Mouse (Mus musculus) kidney, embryonic 14.5 days (tissue): ENCODE measurements around the gene Art3. TPM values are rescaled to one million over a fixed set of nuclear protein-coding genes. Genes with fewer than 3 reads are reported as not detected.

Experiments
- ATAC-seq: fragments of 200-750 bp; cut with Nextera tagmentation; 2 replicates; pipeline ENCODE4 v1.8.0; 2017; ENCODE audit warnings: moderate number of reproducible peaks, mild to moderate bottlenecking, moderate TSS enrichment, moderate library complexity; ENCODE audit not compliant: low FRiP score, low TSS enrichment
- H3K27ac ChIP-seq: fragments of 300-500 bp; sonication (generic); 2 replicates; pipeline ENCODE4 v1.5.1; 2014; ENCODE audit warnings: low read depth, mild to moderate bottlenecking, low read length, moderate library complexity, mixed read lengths
- H3K27me3 ChIP-seq: fragments of 300-500 bp; sonication (generic); 2 replicates; pipeline ENCODE4 v1.6.1; 2014; ENCODE audit warnings: mild to moderate bottlenecking, low read length; ENCODE audit not compliant: control insufficient read depth, insufficient read depth
- H3K36me3 ChIP-seq: fragments of 300-500 bp; sonication (generic); 2 replicates; pipeline ENCODE4 v1.6.1; 2014; ENCODE audit warnings: low read length, mixed read lengths; ENCODE audit not compliant: control insufficient read depth, insufficient read depth
- H3K4me1 ChIP-seq: fragments of 300-500 bp; sonication (generic); 2 replicates; pipeline ENCODE4 v1.6.1; 2014; ENCODE audit warnings: low read length, mixed read lengths; ENCODE audit not compliant: control insufficient read depth, insufficient read depth
- H3K4me2 ChIP-seq: fragments of 300-500 bp; sonication (generic); replicated peaks from 2 replicates; pipeline ENCODE4 v1.6.1; 2014; ENCODE audit warnings: low read depth, mild to moderate bottlenecking, low read length
- H3K4me3 ChIP-seq: fragments of 300-500 bp; sonication (generic); 2 replicates; pipeline ENCODE4 v1.5.1; 2014; ENCODE audit warnings: mild to moderate bottlenecking, low read length
- H3K9ac ChIP-seq: fragments of 300-500 bp; sonication (generic); 2 replicates; pipeline ENCODE4 v1.6.1; 2014; ENCODE audit warnings: low read depth, mild to moderate bottlenecking, low read length, moderate library complexity
- H3K9me3 ChIP-seq: fragments of 300-500 bp; sonication (generic); 2 replicates; pipeline ENCODE4 v1.6.1; 2016; ENCODE audit warnings: low read length; ENCODE audit not compliant: control insufficient read depth
- WGBS: fragments of 180-500 bp; shearing (Covaris S2); extraction: QIAGEN DNeasy Blood & Tissue Kit; methylation state at CpG from one replicate; pipeline ENCODE4 v1.1.7; 2014; 5-methylcytosine and 5-hydroxymethylcytosine counted together
- polyA plus RNA-seq: library from polyadenylated mRNA; unstranded; fragments of >200 nt; fragmentation: Nextera tagmentation; extraction: Ambion mirVana; gene quantifications from 2 replicates; pipeline ENCODE4 v1.2.1, GENCODE M21; 2014

The Art3 gene
- polyA plus RNA-seq, 1 experiment from 2014 or later, result 1.7 TPM

DNA sequence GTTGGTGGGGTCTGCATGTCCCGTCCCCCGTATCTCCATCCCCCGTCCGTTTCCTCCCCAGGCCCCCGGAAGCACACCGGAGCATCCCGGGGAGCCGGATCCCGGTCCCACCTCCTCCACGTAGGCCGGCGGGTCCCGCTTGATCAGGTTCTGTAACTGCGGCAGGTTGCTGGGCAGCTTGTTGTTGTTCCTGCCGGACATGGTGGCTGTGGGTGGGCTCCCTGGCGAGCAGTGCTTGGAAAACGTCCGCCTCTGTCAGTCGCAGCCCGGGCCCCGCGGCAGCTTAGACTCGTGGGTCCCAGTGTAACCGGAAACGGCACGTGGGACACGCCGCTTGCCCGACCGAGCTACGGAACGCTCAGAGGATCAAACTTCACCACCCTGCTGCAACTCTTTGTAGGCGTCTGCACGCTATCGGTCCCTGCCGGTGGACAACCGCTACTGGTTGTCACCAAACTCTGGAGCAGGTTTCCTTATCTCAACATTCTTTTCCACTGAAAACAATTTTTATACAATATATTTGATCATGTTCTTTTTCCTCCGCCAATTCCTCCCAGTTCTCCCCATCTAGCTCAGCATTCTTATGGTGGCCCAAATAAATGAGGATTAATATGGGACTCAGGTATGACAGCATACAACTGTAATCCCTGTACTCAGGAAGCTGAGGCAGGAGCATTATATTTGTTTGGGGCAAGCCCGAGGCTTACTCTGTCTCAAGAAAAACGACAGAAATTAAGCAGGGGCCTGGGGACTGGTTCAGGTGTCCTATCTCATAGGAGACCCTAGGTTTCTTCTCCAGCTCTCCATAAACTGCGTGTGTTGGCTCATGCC is 21.7 kb upstream of the Art3 start, which contains the start of gene Sdad1:
Gene Sdad1, minus strand, starts transcription at position 799 of the 831 bp plus-strand sequence.
- Histone ChIP-seq H3K4me1 (no peaks in the 10 kb centered on the region), H3K4me3 (peak within 1 kb of the TSS; percentile 86), H3K27ac (peak within 1 kb of the TSS; percentile 56; the same call in 1 of the 2 replicates), H3K4me2 (peak within 1 kb of the TSS; percentile 61), H3K9ac (peak within 1 kb of the TSS; percentile 65), H3K27me3 (no peaks in the 10 kb centered on the region), H3K36me3 (peaks cover 22% of the 10 kb centered on the region), H3K9me3 (no peaks in the 10 kb centered on the region)
- 2% methylated on average over 41 of the region's 41 CpGs for WGBS
- peak; percentile 91 for ATAC-seq

DNA sequence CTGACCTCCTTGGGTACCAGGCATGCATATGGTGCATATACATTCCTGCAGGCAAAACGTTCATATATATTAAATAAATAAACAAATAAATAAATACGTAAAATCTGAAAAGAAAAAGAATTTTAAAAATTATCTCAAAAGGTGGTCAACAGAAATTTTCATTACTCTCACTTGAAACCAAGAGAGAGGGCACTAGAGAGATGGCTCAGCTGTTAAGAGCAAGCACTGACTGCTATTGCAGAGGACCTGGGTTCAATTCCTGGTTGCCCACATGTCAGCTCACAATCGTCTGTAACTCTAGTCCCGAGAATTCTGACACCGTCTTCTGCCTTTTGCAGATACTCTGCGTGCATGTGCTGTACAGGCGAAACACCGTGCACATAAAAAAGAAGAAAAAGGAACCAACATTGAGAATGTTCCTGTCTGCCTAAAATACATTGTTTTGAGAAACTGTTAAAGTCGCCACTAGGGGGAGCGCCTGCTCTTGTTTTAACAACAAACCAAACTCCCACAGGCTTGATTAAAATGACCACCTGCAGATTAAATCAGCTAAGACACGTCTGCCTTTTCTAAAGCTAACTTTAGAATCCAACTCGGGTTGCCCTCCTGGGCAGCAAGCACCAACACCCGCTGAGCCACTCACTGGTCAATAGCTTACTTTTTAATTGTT is 19.4 kb upstream of the Art3 start:
- H3K9ac ChIP-seq, result no peak overlapping the region
- no peaks in the 10 kb centered on the region for H3K4me1 ChIP-seq
- no peaks in the 10 kb centered on the region; the same call in 1 of the 2 replicates for H3K36me3 ChIP-seq
- no peaks in the 10 kb centered on the region for H3K27me3 ChIP-seq
- no peak overlapping the region for H3K4me2 ChIP-seq
- ATAC-seq, result no peak
- H3K27ac ChIP-seq, result no peak overlapping the region
- no peak overlapping the region for H3K4me3 ChIP-seq
- no peaks in the 10 kb centered on the region for H3K9me3 ChIP-seq
- WGBS, result 13% methylated on average over 13 of the region's 13 CpGs

DNA sequence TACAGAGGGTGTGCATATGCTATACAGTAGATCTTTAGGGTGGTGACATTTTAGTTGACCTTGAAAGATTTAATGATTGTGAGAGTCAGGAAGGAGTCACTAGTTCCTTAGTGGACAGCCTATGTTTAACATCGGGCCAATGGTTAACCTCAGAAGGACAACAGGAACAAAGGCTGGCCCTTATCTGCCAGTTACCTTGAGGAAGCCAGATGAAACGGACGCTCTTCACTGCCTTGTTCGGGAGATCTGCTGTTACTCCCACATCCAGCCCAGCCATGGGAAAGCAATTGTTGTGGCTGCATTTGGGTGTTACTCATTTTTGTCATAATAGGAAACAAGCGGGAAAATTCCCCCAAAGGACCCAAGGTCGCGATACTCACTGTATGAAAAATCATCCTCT is 17.9 kb upstream of the Art3 start:
- no peak for ATAC-seq

DNA sequence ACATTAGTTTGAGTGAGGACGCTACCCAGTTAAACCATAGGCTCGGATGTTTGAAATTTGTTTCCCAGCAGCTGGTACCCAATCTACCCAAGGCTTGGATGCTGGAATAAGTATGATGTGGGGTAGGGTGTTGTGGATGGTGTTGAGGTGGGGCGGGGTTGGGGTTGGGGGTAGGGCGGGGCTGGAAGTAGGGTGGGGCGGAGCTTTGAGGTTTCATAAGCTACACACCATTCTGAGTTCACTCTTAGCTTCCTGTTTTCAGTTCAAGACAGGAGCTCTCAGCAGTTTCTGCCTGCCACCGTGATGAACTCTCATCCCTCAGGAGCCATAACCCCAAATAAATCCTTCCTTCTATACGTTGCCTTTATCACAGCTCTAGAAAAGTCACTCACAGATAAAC is 13.5 kb upstream of the Art3 start:
- Histone ChIP-seq H3K4me1 (no peaks in the 10 kb centered on the region; the same call in 1 of the 2 replicates), H3K4me2 (no peak overlapping the region), H3K36me3 (no peaks in the 10 kb centered on the region), H3K9me3 (no peaks in the 10 kb centered on the region), H3K27me3 (no peaks in the 10 kb centered on the region), H3K9ac (no peak overlapping the region), H3K27ac (no peak overlapping the region), H3K4me3 (no peak overlapping the region)
- 81% methylated on average over 7 of the region's 7 CpGs for WGBS
- no peak for ATAC-seq

More for the DNA sequence above, 17.9 kb upstream of the Art3 start:
- 60% methylated on average over 7 of the region's 7 CpGs for WGBS
- Histone ChIP-seq H3K4me3 (no peak overlapping the region), H3K27ac (no peak overlapping the region), H3K9me3 (no peaks in the 10 kb centered on the region), H3K9ac (no peak overlapping the region), H3K4me1 (no peaks in the 10 kb centered on the region), H3K36me3 (no peaks in the 10 kb centered on the region), H3K27me3 (no peaks in the 10 kb centered on the region), H3K4me2 (no peak overlapping the region)

DNA sequence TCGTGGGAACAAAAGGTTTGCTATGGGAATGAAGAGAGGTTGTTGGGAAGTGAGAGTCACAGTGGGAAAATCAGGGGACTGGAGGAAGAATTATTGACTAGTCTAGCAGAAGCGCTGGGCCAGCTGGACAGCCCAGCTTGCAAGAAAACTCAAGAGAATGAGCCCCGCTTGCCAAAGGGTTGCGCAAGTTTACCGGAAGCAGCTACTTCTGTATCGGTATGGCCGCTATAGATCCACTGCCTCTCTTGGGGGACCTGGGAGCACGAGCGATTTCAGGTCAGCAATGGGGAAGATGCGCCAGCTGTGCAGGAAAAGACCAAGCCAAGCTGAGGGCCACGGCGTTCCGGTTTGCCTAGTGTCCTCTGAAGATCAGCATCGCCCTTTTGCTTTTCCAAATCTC is 13.0 kb upstream of the Art3 start:
- Histone ChIP-seq H3K36me3 (no peaks in the 10 kb centered on the region), H3K4me2 (no peak overlapping the region), H3K4me1 (no peaks in the 10 kb centered on the region; the same call in 1 of the 2 replicates), H3K4me3 (no peak overlapping the region), H3K9ac (no peak overlapping the region), H3K27me3 (no peaks in the 10 kb centered on the region), H3K9me3 (no peaks in the 10 kb centered on the region), H3K27ac (no peak overlapping the region)
- no peak for ATAC-seq
- whole genome bisulfite sequencing, result 90% methylated on average over 14 of the region's 14 CpGs

DNA sequence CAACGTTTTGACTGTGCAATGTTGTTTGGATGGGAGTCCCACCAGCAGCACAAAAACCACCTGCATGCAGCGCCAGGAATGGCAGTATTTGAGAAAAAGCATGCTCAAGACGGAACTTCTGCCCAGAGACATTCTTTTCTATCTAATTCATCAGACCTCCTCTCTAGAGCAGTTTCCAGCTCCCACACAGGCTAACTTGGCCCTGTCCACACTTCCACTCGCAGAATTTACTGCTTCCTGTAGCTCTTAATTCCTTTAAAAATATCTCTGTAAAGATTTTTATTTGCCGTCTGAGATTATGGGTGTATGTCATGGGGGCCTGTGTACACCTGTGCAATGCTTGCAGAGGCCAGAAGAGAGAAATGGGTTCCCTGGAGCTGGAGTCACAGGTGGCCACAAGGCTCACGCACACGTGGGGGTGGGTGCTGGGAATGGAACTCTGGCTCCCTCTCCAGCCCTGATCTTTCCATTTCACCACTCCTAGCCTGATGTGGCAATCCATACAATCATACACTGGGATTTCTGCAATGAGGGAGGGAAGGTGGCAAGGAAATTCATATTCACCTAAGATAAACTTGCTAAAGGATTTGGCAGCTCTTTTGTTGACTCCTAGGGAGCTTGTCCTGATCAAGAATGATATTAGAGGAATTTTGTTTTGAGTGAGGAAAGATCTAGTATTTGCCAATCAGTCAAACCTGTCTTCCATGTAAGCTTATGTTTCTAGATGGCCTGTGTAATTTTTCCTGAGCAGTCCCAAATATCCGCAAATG is 9.8 kb upstream of the Art3 start:
- H3K9ac ChIP-seq, result no peak overlapping the region
- H3K4me2 ChIP-seq, result no peak overlapping the region
- no peak overlapping the region for H3K4me3 ChIP-seq
- 49% methylated on average over 8 of the region's 8 CpGs for WGBS
- ATAC-seq, result peak; percentile 9; the same call in 1 of the 2 replicates
- H3K9me3 ChIP-seq, result no peaks in the 10 kb centered on the region
- no peaks in the 10 kb centered on the region; the same call in 1 of the 2 replicates for H3K4me1 ChIP-seq
- H3K27ac ChIP-seq, result no peak overlapping the region
- H3K27me3 ChIP-seq, result no peaks in the 10 kb centered on the region
- H3K36me3 ChIP-seq, result no peaks in the 10 kb centered on the region

DNA sequence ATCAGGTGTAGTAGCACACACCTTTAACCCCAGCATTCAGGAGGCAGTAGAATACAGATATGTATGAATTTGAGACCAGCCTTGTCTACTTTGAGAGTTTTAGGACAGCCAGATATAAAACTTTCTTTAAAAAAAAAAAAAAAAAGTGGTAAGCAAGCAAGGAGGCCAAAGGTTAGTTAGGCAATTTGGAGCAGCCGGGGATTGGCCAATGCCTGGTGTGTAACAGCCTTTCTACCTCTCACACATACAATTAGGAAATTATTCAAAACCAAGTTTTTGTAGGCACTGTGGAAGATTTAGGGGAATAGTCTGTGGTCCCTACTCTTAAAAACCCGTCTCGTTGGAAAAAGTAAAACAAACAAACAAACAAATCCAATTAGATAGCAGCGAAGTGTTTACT is 9.0 kb upstream of the Art3 start:
- H3K27ac ChIP-seq, result no peak overlapping the region
- 79% methylated on average over 4 of the region's 4 CpGs for WGBS
- no peaks in the 10 kb centered on the region for H3K27me3 ChIP-seq
- no peaks in the 10 kb centered on the region for H3K36me3 ChIP-seq
- no peaks in the 10 kb centered on the region; the same call in 1 of the 2 replicates for H3K4me1 ChIP-seq
- no peak overlapping the region for H3K4me3 ChIP-seq
- no peak overlapping the region for H3K4me2 ChIP-seq
- no peak for ATAC-seq
- H3K9ac ChIP-seq, result no peak overlapping the region
- H3K9me3 ChIP-seq, result no peaks in the 10 kb centered on the region

DNA sequence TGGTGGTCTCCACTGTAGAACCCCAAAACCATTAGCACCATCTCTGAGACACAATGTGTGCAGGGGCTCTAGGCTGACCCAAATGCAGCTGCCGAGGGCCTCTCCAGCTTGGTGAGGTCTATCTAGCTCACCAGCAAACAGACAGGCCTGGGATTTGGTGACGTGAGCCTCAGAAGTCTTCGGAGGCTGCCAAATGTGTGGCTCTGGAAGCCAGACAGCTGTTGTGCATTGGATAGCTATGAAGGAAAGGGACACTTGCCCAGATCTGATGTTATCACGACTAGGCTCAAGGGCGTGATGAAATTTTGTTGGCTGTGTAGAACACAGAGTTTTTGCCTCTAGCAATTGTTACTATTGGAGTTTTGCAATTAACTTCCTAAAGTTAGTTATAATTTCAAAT is 8.4 kb upstream of the Art3 start:
- Histone ChIP-seq H3K4me3 (no peak overlapping the region), H3K4me2 (no peak overlapping the region), H3K9ac (no peak overlapping the region), H3K4me1 (no peaks in the 10 kb centered on the region; the same call in 1 of the 2 replicates), H3K27ac (no peak overlapping the region), H3K27me3 (no peaks in the 10 kb centered on the region), H3K36me3 (no peaks in the 10 kb centered on the region), H3K9me3 (no peaks in the 10 kb centered on the region)
- no peak for ATAC-seq
- WGBS, result 63% methylated on average over 5 of the region's 5 CpGs
